Mouse (Mus musculus) heart, postnatal 0 days (tissue): Measurements from ENCODE around the gene Btbd11. TPM values are rescaled to one million over a fixed set of nuclear protein-coding genes. Genes with fewer than 3 reads are reported as not detected.

Experiments
- ATAC-seq: fragments of 200-750 bp; cut with Nextera tagmentation; 2 replicates; pipeline ENCODE4 v1.8.0; 2017; ENCODE audit warnings: low read depth, moderate number of reproducible peaks, moderate library complexity; ENCODE audit not compliant: insufficient read depth
- DNase-seq: peaks from one replicate; pipeline ENCODE4 v3.0.0-alpha.2; 2016; ENCODE audit warnings: low spot score
- H3K27ac ChIP-seq: fragments of 300-500 bp; sonication (generic); 2 replicates; pipeline ENCODE4 v1.5.1; 2014; ENCODE audit warnings: low read depth, mild to moderate bottlenecking
- H3K27me3 ChIP-seq: fragments of 300-500 bp; sonication (generic); 2 replicates; pipeline ENCODE4 v1.6.1; 2014; ENCODE audit warnings: low read length, mixed read lengths; ENCODE audit not compliant: control insufficient read depth, insufficient read depth
- H3K36me3 ChIP-seq: fragments of 300-500 bp; sonication (generic); replicated peaks from 2 replicates; pipeline ENCODE4 v1.6.1; 2014; ENCODE audit warnings: low read length, mixed read lengths; ENCODE audit not compliant: control insufficient read depth, insufficient read depth
- H3K4me1 ChIP-seq: fragments of 300-500 bp; sonication (generic); 2 replicates; pipeline ENCODE4 v1.6.1; 2014; ENCODE audit warnings: antibody characterized with exemption; ENCODE audit not compliant: control insufficient read depth, insufficient read depth
- H3K4me2 ChIP-seq: fragments of 300-500 bp; sonication (generic); 2 replicates; pipeline ENCODE4 v1.6.1; 2014; ENCODE audit warnings: low read depth, mild to moderate bottlenecking, low read length, moderate library complexity
- H3K4me3 ChIP-seq: fragments of 300-500 bp; sonication (generic); 2 replicates; pipeline ENCODE4 v1.5.1; 2014; ENCODE audit warnings: low read depth, low read length
- H3K9ac ChIP-seq: fragments of 300-500 bp; sonication (generic); replicated peaks from 2 replicates; pipeline ENCODE4 v1.6.1; 2014; ENCODE audit warnings: low read depth, low read length, mixed read lengths
- H3K9me3 ChIP-seq: fragments of 300-500 bp; sonication (generic); replicated peaks from 2 replicates; pipeline ENCODE4 v1.6.1; 2016; ENCODE audit warnings: low read length; ENCODE audit not compliant: control insufficient read depth
- CTCF ChIP-seq: IDR thresholded peaks from 2 replicates; pipeline ENCODE4 v1.5.1; 2016; ENCODE audit warnings: antibody characterized with exemption, control low read depth, low read depth
- EP300 ChIP-seq: IDR thresholded peaks from 2 replicates; pipeline ENCODE4 v1.6.1; 2016; ENCODE audit warnings: antibody characterized with exemption, low read depth
- WGBS: fragments of 180-500 bp; shearing (Covaris S2); extraction: QIAGEN DNeasy Blood & Tissue Kit; methylation state at CpG from one replicate; pipeline ENCODE4 v1.1.7; 2014; 5-methylcytosine and 5-hydroxymethylcytosine counted together
- polyA plus RNA-seq: library from polyadenylated mRNA; unstranded; fragments of >200 nt; fragmentation: Nextera tagmentation; extraction: Ambion mirVana; gene quantifications from 2 replicates; pipeline ENCODE4 v1.2.1, GENCODE M21; 2015
- total RNA-seq: library from RNA; depleted of rRNA; stranded (reverse); fragments of >200 nt; gene quantifications from 2 replicates; pipeline ENCODE4 v1.2.3, GENCODE M21; 2014; ENCODE audit warnings: low replicate concordance

Gene Btbd11
- total and polyA plus RNA-seq, 2 experiments from 2014 or later: 0.20 to 0.50 TPM

DNA sequence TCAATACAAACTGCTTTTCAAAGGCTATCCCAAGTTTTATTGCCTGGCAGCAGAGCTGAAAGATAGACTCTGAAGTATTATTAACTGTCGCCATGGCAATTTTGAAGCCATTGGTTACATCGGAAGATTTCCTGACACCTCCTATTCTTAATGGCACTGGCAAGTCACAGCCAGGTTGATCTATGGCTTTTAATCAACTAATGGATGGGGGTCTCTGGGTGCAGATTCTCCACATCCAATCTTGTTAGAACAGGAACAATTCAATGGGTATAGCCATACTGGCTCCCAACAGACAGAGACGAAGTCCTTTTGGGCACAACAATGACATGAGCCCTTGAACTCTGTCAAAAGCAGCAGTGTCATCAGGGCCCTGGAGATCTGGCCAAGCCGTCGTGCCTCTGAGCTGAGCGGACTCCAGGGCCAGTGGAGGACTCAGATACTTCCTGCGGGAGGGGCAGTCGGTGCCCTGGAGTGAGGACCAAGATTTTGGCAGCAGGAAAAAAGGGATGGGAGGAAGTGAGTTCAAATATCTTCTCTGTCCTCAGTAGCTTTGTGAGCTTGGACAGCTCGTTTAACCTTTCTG lies 114.0 kb downstream of the Btbd11 start:
- no peak for DNase-seq

DNA sequence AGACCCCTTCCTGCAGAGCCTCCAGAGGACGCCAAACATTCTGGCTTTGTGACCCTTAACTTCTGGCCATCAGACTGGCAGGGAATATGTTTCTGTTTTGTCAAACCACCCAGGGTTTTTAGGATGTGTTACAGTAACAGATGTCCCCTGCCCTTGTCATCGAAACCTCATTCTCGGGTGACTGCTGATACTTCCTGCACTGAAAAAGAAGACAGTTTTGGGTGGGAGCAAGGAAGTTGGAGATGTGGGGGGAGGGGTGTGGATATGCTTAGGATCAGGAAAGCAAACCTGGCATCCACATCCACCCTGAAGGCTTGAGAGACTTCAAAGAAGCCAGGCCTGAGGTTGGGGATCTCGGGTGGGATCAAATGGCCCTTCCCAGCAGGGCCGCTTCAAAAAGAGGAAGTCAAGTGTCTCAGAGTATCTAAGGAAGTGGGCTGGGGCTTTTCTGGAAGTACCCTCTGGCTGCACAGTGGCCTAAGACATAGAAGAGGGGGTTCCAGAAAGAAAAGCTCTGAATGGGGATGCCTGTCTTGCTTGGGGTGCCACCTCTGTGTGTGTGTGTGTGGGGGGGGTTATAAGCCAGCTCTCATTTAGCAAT lies 115.5 kb downstream of the Btbd11 start:
- 52% methylated on average over 5 of the region's 5 CpGs for WGBS

More for the DNA sequence above, 114.0 kb downstream of the Btbd11 start:
- no peak overlapping the region for H3K9ac ChIP-seq
- H3K4me1 ChIP-seq: no peaks in the 10 kb centered on the region
- 67% methylated on average over 9 of the region's 9 CpGs for WGBS
- H3K9me3 ChIP-seq: no peaks in the 10 kb centered on the region
- TF ChIP-seq CTCF (no peak), EP300 (no peak)
- H3K27ac ChIP-seq: no peak overlapping the region
- no peaks in the 10 kb centered on the region for H3K36me3 ChIP-seq
- ATAC-seq: no peak
- no peak overlapping the region for H3K4me2 ChIP-seq
- no peaks in the 10 kb centered on the region for H3K27me3 ChIP-seq
- no peak overlapping the region for H3K4me3 ChIP-seq

DNA sequence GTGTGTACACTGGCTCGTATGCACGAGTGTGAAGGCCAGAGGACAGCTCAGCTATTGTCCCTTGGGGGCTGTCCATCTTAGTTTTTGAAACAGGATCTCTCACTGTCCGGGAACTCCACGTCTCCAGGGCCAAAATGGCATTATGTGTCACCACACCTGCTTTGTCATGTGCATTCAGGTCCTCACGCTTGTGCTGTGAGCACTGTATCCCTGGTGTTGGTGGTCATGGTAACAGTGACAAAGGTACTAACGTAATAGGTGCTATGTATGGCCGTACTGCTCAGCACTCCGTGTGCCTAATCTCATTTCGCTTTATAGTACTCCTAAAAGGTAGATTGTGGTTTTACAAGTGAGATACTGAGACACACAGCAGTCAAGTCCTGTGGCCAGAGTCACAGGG lies 116.0 kb downstream of the Btbd11 start:
- H3K9me3 ChIP-seq: no peaks in the 10 kb centered on the region
- H3K36me3 ChIP-seq: no peaks in the 10 kb centered on the region
- TF ChIP-seq CTCF (no peak), EP300 (no peak)
- no peak overlapping the region for H3K9ac ChIP-seq
- DNase-seq: no peak
- no peaks in the 10 kb centered on the region for H3K27me3 ChIP-seq
- no peak overlapping the region for H3K4me2 ChIP-seq
- no peaks in the 10 kb centered on the region for H3K4me1 ChIP-seq
- ATAC-seq: no peak
- H3K27ac ChIP-seq: no peak overlapping the region
- WGBS: 72% methylated on average over 9 of the region's 9 CpGs
- H3K4me3 ChIP-seq: no peak overlapping the region

More for the DNA sequence above, 115.5 kb downstream of the Btbd11 start:
- Histone ChIP-seq H3K4me2 (no peak overlapping the region), H3K27me3 (no peaks in the 10 kb centered on the region), H3K9me3 (no peaks in the 10 kb centered on the region), H3K4me3 (no peak overlapping the region), H3K4me1 (no peaks in the 10 kb centered on the region), H3K36me3 (no peaks in the 10 kb centered on the region), H3K27ac (no peak overlapping the region), H3K9ac (no peak overlapping the region)
- ATAC-seq: no peak
- TF ChIP-seq CTCF (no peak), EP300 (no peak)
- DNase-seq: no peak

DNA sequence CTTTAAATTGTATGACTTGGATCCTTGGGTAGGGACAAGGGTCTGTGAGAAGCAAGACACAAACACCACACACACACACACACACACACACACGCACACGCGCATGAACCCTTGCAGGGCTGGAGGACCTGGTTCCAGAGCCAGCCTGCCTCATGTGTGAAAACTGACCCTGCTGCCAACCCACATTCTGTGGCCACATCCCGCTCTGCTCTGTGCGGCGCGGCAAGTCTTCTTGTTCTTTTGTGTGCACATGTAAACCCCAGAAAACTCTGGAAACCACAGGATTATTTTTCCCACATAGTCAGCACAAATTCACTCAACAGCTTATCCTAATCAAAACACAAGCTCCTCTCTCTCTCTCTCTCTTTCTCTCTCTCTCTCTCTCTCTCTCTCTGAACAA lies 116.8 kb downstream of the Btbd11 start:
- no peaks in the 10 kb centered on the region for H3K36me3 ChIP-seq
- 82% methylated on average over 7 of the region's 7 CpGs for WGBS
- H3K27me3 ChIP-seq: no peaks in the 10 kb centered on the region
- DNase-seq (no peak), ATAC-seq (no peak)
- no peak overlapping the region for H3K27ac ChIP-seq
- H3K4me3 ChIP-seq: no peak overlapping the region
- no peaks in the 10 kb centered on the region for H3K4me1 ChIP-seq
- no peak overlapping the region for H3K9ac ChIP-seq
- no peaks in the 10 kb centered on the region for H3K9me3 ChIP-seq
- no peak overlapping the region for H3K4me2 ChIP-seq
- TF ChIP-seq EP300: no peak
- no peak for TF ChIP-seq CTCF

DNA sequence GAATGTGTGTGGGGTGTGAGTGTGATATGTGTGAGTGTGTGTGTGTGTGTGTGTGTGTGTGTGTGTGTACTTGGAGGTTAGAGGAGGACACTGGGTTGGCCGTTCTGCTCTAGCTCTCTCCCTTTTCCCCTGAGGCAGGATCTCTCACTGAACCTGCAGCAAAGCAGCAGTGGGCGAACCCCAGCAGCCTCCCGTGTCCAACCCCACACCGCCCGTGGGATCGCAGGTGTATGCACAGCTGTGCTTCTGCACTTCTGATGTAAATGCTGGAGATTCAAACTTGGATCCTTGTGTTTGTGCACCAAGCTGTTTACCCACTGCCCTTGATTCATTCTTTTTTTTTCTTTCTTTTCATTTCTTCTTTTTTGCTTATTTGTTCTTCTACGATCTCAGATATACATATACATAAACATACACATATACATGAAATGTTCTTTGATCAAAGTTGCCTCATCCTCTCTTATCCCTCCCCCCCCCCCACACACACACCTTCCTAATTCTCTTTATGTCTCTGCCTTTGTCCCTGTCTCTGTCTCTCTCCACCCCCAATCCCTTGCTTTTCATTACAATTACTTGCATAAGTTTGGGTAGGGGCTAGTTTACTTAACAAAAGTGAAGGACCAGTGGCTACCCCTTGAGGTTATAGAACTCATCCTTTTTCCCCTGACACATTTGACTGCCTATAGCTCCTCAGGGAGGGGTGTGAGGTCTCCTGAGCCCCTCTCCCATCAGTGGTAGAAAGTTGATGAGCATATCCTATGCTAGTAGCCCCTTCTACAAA lies 120.8 kb downstream of the Btbd11 start:
- TF ChIP-seq CTCF (no peak), EP300 (no peak)
- no peaks in the 10 kb centered on the region for H3K4me1 ChIP-seq
- H3K9me3 ChIP-seq: no peaks in the 10 kb centered on the region
- no peak overlapping the region for H3K4me2 ChIP-seq
- no peaks in the 10 kb centered on the region for H3K27me3 ChIP-seq
- DNase-seq: no peak
- ATAC-seq: no peak
- no peaks in the 10 kb centered on the region for H3K36me3 ChIP-seq
- no peak overlapping the region for H3K27ac ChIP-seq
- H3K9ac ChIP-seq: no peak overlapping the region
- WGBS: 77% methylated on average over 7 of the region's 7 CpGs
- no peak overlapping the region for H3K4me3 ChIP-seq
